Mouse (Mus musculus): Measurements from ENCODE around the gene Ppp4r3a.

DNA sequence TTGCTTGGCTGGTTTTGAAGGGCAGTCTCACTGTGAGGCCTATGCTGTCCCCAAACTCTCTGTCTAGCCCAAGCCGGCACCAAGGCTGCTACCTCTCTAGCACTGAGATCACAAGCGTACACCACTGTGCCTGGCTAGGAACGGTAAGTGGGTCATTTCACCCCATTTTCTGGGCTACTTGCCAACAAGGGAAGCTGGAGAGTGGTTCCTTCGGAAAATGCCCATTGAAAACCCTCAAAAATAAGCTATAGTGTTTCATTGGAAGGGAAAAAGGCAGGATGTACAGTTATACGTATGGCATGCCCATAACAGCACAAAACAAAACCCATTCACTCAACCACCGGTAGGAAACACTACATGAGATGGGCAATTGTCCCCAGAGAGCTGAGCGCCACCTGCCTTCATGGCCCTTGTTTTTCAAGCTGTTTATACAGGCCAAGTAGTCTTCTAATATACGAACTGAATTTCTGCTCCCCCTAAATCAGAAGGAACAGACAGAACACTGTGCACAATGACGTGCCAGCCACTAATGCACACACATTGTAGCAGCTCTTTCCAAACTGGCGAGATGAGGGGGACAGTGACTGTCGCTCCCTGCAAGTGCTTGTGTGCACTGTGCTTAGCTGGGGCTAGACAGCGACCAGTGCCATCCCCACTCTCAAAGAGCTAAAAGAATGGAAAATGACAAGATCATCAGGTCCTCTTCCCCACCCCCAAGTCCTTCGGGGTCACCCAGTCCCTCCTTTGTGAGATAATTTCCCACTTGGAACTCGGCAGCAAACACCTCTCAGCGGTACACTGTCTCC is 63.1 kb downstream of the Ppp4r3a start:
- TF ChIP-seq EP300 (IDR thresholded peaks at IDR 0.05; ENCODE audit: low read depth) (no peak), CTCF (IDR thresholded peaks at IDR 0.05; ENCODE audit: low read depth) (no peak)
